Mouse (Mus musculus) forebrain, embryonic 10.5 days (tissue): ENCODE measurements at regions not wholly inside any gene's neighbourhood (a gene's known extent, or its start where the extent isn't known, plus 50 kb on each side); places are given as distances from the start of the nearest gene placed in this dataset.

Experiments
- DNase-seq: peaks from one replicate; pipeline ENCODE4 v3.0.0-alpha.2; 2017; ENCODE audit warnings: low spot score; ENCODE audit errors: extremely low spot score
- H3K27ac ChIP-seq: fragments of 300-500 bp; sonication (generic); 2 replicates; pipeline ENCODE4 v1.5.1; 2016; ENCODE audit warnings: mild to moderate bottlenecking
- H3K27me3 ChIP-seq: fragments of 300-500 bp; sonication (generic); 2 replicates; pipeline ENCODE4 v1.6.1; 2016; ENCODE audit warnings: mild to moderate bottlenecking; ENCODE audit not compliant: poor library complexity, severe bottlenecking
- H3K36me3 ChIP-seq: fragments of 300-500 bp; sonication (generic); replicated peaks from 2 replicates; pipeline ENCODE4 v1.6.1; 2016; ENCODE audit warnings: mild to moderate bottlenecking, moderate library complexity
- H3K4me1 ChIP-seq: fragments of 300-500 bp; sonication (generic); 2 replicates; pipeline ENCODE4 v1.6.1; 2016
- H3K4me3 ChIP-seq: fragments of 300-500 bp; sonication (generic); 2 replicates; pipeline ENCODE4 v1.5.1; 2016; ENCODE audit warnings: mild to moderate bottlenecking, moderate library complexity
- H3K9me3 ChIP-seq: fragments of 300-500 bp; sonication (generic); 2 replicates; pipeline ENCODE4 v1.6.1; 2016; ENCODE audit warnings: mild to moderate bottlenecking, moderate library complexity
- WGBS: fragments of 180-500 bp; shearing (Covaris S2); methylation state at CpG from one replicate; pipeline ENCODE4 v1.1.7; 2016; 5-methylcytosine and 5-hydroxymethylcytosine counted together

GRCm38 (mm10) chr3:39062415-39062814 is 175.7 kb downstream of the Fat4 start:
- Histone ChIP-seq H3K9me3 (no peaks in the 10 kb centered on the region), H3K4me1 (peaks cover 3% of the 10 kb centered on the region; the same call in 1 of the 2 replicates), H3K4me3 (no peak overlapping the region), H3K36me3 (no peaks in the 10 kb centered on the region), H3K27me3 (no peaks in the 10 kb centered on the region), H3K27ac (no peak overlapping the region)
- no peak for DNase-seq
- 71% methylated on average over 3 of the region's 3 CpGs for WGBS

- H3K4me1 ChIP-seq: peaks cover 3% of the 10 kb centered on the region; the same call in 1 of the 2 replicates
- H3K27me3 ChIP-seq: no peaks in the 10 kb centered on the region
- DNase-seq: no peak
- H3K9me3 ChIP-seq: no peaks in the 10 kb centered on the region
- no peak overlapping the region for H3K27ac ChIP-seq
- H3K4me3 ChIP-seq: no peak overlapping the region
- no peaks in the 10 kb centered on the region for H3K36me3 ChIP-seq
- 90% methylated on average over 6 of the region's 6 CpGs for WGBS
Measured at GRCm38 (mm10) chr3:39065457-39065856, 178.7 kb downstream of the Fat4 start.

- no peak for DNase-seq
- no peak overlapping the region for H3K4me3 ChIP-seq
- H3K9me3 ChIP-seq: no peaks in the 10 kb centered on the region
- H3K36me3 ChIP-seq: no peaks in the 10 kb centered on the region
- H3K27me3 ChIP-seq: no peaks in the 10 kb centered on the region
- no peaks in the 10 kb centered on the region for H3K4me1 ChIP-seq
- no peak overlapping the region for H3K27ac ChIP-seq
Measured at GRCm38 (mm10) chr3:39069011-39069410, 182.3 kb downstream of the Fat4 start.

- no peaks in the 10 kb centered on the region for H3K9me3 ChIP-seq
- H3K27me3 ChIP-seq: no peaks in the 10 kb centered on the region
- no peaks in the 10 kb centered on the region for H3K36me3 ChIP-seq
- 68% methylated on average over 4 of the region's 4 CpGs for WGBS
- H3K4me3 ChIP-seq: no peak overlapping the region
- DNase-seq: no peak
- peaks cover 8% of the 10 kb centered on the region for H3K4me1 ChIP-seq
- peak overlapping the region; percentile 40; the same call in 1 of the 2 replicates for H3K27ac ChIP-seq
Measured at GRCm38 (mm10) chr3:39082678-39083270, 196.0 kb downstream of the Fat4 start.

DNA sequence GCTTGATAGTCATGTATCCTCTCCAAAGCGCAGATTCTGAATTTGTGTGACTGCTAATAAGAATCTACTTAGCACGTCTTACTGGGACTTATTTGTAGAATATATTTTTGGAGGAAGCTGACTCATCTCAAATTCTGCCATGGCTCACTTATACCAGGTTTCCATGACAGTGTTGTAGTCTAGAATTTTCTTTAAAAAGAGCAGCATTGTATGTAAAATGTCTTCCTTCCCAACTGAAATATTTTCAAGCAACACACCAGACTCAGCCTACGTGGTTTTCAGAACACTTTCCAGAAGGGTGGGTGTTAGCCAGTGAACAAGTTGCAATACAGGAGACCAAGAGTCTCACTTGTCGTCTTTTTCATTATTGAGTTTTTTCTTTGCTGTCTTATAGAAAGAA is 202.2 kb downstream of the Fat4 start:
- Histone ChIP-seq H3K36me3 (no peaks in the 10 kb centered on the region), H3K27me3 (no peaks in the 10 kb centered on the region), H3K4me1 (no peaks in the 10 kb centered on the region), H3K9me3 (no peaks in the 10 kb centered on the region), H3K4me3 (no peak overlapping the region), H3K27ac (no peak overlapping the region)
- DNase-seq: no peak
- 92% methylated on average over 4 of the region's 4 CpGs for WGBS

DNA sequence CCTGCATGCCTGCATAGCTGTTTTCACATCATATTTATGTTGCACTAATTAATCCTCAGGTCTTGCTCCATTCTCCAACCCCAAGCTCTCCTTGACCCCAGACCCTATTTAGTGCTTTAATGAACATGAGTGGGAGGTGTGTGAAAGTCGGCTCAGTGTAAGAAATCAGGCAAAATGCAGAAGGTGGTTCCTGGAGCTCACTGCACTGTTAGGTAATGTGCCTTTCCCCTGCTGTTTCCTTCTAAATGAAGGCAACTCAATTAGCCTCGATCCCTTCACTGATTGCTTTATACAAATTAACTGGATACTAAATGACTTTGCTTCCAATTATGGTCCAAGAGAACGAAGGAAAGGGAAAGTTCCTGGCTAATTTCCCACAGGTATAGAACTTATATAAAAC is 215.6 kb downstream of the Fat4 start:
- 78% methylated on average over 3 of the region's 3 CpGs for WGBS

DNA sequence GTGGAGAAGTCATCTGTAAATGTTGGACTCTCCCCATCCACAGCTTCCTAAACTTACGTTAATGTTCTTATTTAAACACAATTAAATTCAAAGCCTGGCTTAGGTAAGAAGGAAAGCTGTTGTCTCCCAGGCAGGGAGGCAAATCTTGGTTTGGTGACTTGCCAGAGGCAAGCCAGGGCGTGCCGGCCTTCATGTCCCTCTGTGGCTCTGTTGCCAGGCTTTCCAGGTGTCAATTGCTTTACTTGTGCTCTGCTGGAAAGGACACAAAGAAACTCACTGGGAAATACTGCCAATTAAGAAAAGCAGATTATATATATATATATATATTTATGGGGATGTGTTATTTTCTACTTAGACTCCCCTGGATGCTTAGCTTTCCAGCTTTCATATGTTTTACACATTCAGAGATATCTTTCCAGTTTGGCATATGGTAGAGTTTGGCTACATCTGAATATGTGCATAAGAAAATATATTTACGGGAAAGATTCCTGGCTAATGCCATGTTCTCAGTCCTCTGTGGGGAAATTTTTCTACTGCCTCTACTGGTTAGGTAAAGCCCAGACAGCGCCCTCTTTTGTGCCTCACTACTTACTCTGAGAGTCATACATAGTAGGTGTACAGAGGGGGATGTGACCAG is 223.1 kb downstream of the Fat4 start:
- DNase-seq: no peak
- Histone ChIP-seq H3K9me3 (no peaks in the 10 kb centered on the region), H3K4me3 (no peak overlapping the region), H3K36me3 (no peaks in the 10 kb centered on the region), H3K4me1 (no peaks in the 10 kb centered on the region), H3K27me3 (no peaks in the 10 kb centered on the region), H3K27ac (no peak overlapping the region)
- 86% methylated on average over 5 of the region's 5 CpGs for WGBS

More for the DNA sequence above, 215.6 kb downstream of the Fat4 start:
- H3K27ac ChIP-seq: no peak overlapping the region
- H3K4me3 ChIP-seq: no peak overlapping the region
- no peaks in the 10 kb centered on the region for H3K4me1 ChIP-seq
- no peaks in the 10 kb centered on the region for H3K27me3 ChIP-seq
- H3K36me3 ChIP-seq: no peaks in the 10 kb centered on the region
- no peak for DNase-seq
- H3K9me3 ChIP-seq: no peaks in the 10 kb centered on the region

DNA sequence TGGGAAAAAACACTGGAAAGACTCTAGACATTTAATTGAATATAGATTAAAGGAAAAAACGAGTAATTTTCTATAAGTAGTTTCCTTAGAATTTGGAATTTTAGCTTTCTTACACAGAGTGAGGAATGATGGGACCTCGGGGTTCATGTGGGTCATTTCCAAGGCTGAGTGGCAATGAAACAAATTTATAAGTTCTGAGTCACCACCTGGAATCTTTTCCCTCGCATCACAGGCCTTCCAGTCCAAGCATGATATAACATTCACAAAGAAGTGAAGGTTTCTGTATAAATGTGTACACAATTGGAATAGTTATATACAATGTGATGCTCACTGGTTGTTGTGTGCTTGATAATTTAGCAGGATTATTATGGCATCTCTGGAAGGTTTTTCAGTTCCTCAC is 227.3 kb downstream of the Fat4 start:
- H3K4me3 ChIP-seq: no peak overlapping the region
- 84% methylated on average over 3 of the region's 3 CpGs for whole genome bisulfite sequencing
- H3K4me1 ChIP-seq: no peaks in the 10 kb centered on the region
- H3K36me3 ChIP-seq: no peaks in the 10 kb centered on the region
- no peak overlapping the region for H3K27ac ChIP-seq
- peaks cover 4% of the 10 kb centered on the region; the same call in 1 of the 2 replicates for H3K9me3 ChIP-seq
- DNase-seq: no peak
- H3K27me3 ChIP-seq: no peaks in the 10 kb centered on the region

- Histone ChIP-seq H3K27me3 (no peaks in the 10 kb centered on the region), H3K9me3 (peaks cover 4% of the 10 kb centered on the region; the same call in 1 of the 2 replicates), H3K36me3 (no peaks in the 10 kb centered on the region), H3K4me3 (no peak overlapping the region), H3K4me1 (no peaks in the 10 kb centered on the region), H3K27ac (no peak overlapping the region)
- DNase-seq: no peak
- 81% methylated on average over 3 of the region's 3 CpGs for WGBS
Measured at GRCm38 (mm10) chr3:39114826-39115225, 228.1 kb downstream of the Fat4 start.

DNA sequence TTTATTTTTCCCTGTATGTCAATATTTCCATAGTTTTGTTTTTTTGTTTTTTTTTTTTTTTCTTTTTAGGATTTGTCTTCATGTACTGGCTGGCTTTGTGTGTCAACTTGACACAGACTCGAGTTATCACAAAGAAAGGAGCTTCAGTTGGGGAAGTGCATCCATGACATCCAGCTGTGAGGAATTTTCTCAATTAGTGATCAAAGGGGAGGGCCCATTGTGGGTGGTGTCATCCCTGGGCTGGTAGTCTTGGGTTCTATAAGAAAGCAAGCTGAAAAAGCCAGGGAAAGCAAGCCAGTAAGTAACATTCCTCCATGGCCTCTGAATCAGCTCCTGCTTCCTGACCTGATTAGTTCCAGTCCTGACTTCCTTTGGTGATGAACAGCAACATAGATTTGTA is 228.7 kb downstream of the Fat4 start:
- no peaks in the 10 kb centered on the region for H3K36me3 ChIP-seq
- DNase-seq: no peak
- H3K4me3 ChIP-seq: no peak overlapping the region
- H3K27me3 ChIP-seq: no peaks in the 10 kb centered on the region
- H3K4me1 ChIP-seq: no peaks in the 10 kb centered on the region
- peaks cover 4% of the 10 kb centered on the region; the same call in 1 of the 2 replicates for H3K9me3 ChIP-seq
- WGBS: 22% methylated on average over 1 of the region's 1 CpGs
- no peak overlapping the region for H3K27ac ChIP-seq

DNA sequence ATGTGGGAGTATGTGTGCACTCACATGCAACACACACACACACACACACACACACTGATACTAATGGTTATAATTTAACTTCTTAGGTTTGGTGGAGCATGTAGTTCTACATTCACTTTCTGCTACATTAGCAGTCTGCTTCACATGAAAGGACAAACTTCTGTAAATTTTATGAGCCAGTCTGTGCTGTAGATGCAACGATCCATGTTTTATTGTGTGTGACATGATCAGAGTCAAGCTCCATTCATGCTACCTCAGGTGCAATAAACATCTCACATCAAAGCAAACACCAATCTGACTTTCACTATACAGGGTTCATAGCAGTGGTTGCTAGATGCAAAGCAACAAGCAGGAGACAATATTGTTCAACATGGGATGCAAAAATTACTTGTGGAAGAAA is 235.5 kb downstream of the Fat4 start:
- no peak overlapping the region for H3K27ac ChIP-seq
- 94% methylated on average over 1 of the region's 1 CpGs for WGBS

GRCm38 (mm10) chr3:39130532-39130931 is 243.8 kb downstream of the Fat4 start:
- Histone ChIP-seq H3K36me3 (no peaks in the 10 kb centered on the region), H3K27ac (no peak overlapping the region), H3K4me3 (no peak overlapping the region), H3K9me3 (no peaks in the 10 kb centered on the region), H3K27me3 (no peaks in the 10 kb centered on the region), H3K4me1 (no peaks in the 10 kb centered on the region)
- DNase-seq: no peak
- 91% methylated on average over 3 of the region's 3 CpGs for WGBS

More for the DNA sequence above, 235.5 kb downstream of the Fat4 start:
- Histone ChIP-seq H3K27me3 (no peaks in the 10 kb centered on the region), H3K4me1 (no peaks in the 10 kb centered on the region), H3K4me3 (no peak overlapping the region), H3K36me3 (no peaks in the 10 kb centered on the region), H3K9me3 (no peaks in the 10 kb centered on the region; the same call in 1 of the 2 replicates)
- DNase-seq: no peak

DNA sequence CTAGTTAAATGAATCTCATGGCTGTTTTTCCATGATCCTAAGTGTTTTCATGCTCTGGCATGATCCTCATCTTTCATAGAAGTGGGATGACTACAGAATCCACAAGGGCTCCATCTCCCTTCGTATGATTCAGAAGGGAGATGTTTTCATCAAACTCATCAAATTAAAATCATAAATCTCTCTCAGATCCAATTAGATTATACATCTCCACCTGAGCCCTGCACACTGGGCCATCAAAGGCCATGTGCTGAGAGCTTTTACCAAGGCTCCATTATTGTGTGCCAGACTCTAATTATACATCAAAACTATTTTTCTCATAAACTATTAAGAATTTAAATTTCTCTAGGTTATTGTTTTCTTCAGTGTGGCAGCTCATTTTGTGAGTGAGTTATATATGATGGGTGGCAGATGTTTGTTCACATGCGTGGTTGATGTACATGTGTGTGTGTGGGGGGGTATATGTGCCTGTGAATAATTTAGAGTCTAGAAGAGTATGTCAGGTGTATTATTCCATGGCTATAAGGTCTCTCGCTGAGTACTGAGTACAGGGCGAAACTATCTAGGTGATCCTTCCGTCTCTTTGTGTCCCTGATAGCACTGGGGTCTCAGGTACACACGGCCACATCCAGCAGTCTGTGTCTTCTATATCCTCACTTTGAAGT is 278.4 kb downstream of the Fat4 start:
- Histone ChIP-seq H3K9me3 (no peaks in the 10 kb centered on the region), H3K36me3 (no peaks in the 10 kb centered on the region), H3K27ac (no peak overlapping the region), H3K27me3 (no peaks in the 10 kb centered on the region), H3K4me3 (no peak overlapping the region), H3K4me1 (no peaks in the 10 kb centered on the region)
- DNase-seq: no peak
- WGBS: 90% methylated on average over 6 of the region's 6 CpGs
